Mouse (Mus musculus): Measurements from ENCODE around the gene 9330182L06Rik. TPM values are rescaled to one million over a fixed set of nuclear protein-coding genes. Genes with fewer than 3 reads are reported as not detected.
A peak's percentile ranks its signal among the peaks of the same experiment; 100 is the strongest.

Gene 9330182L06Rik
- polyA plus RNA-seq, 1 experiment from 2014 or later, result 2.0 TPM

- H3K9me3 ChIP-seq, result no peaks in the 10 kb centered on the region
- no peak overlapping the region for H3K27ac ChIP-seq (replicated peaks)
- H3K4me3 ChIP-seq, result no peak overlapping the region
- no peak for DNase-seq (ENCODE audit: low spot score)
- H3K36me3 ChIP-seq (replicated peaks), result no peaks in the 10 kb centered on the region
- no peaks in the 10 kb centered on the region for H3K27me3 ChIP-seq (replicated peaks; ENCODE audit: low read depth, poor library complexity, severe bottlenecking)
- 93% methylated on average over 3 of the region's 3 CpGs for WGBS
- no peaks in the 10 kb centered on the region for H3K4me1 ChIP-seq
These were observed 105.2 kb downstream of the 9330182L06Rik start for GRCm38 (mm10) chr5:9371127-9371526.

DNA sequence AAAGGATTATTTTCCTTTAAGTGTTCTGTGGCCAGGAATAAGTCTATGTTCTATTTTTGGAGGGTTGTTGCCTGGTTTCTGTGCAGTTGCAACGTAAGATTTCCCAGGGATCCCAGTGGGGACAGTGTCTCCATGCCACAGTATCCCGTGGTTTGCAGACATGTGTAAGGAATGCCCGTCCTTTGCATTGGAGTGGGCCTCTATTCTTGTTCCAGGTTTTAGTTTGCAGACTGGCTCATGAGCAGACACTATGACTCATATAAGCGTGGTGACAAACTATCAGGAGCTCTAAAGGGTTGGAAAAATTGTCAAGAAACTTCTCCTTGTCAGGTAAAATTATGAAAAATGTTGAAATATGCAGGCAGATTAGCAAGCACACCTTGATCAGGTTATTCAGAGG, 107.4 kb downstream of the 9330182L06Rik start:
- Histone ChIP-seq H3K9me3 (no peaks in the 10 kb centered on the region), H3K4me3 (no peak overlapping the region), H3K4me1 (no peaks in the 10 kb centered on the region), H3K27me3 (replicated peaks; ENCODE audit: low read depth, poor library complexity, severe bottlenecking) (no peaks in the 10 kb centered on the region), H3K36me3 (replicated peaks) (no peaks in the 10 kb centered on the region), H3K27ac (replicated peaks) (no peak overlapping the region)
- WGBS, result 85% methylated on average over 4 of the region's 4 CpGs
- DNase-seq (ENCODE audit: low spot score), result no peak

DNA sequence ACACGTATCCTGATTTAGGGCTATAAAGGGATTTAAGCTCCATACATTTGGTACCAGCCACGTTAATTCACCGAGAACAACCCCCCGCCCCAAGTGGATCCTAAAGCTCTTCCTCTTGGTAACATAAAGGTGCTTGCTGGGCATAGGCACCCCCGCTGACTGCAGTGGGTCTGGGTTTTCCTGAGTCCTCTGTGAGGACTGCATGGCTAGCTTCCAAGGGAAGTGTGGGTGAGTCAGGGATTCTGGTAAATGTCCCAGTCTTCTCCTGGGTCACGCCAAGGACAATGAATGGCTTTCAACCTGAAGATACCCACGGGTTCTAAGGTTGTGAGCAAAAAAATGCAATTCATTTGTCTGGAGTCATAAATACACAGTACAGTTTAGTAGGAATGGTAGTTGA, 124.0 kb downstream of the 9330182L06Rik start:
- Histone ChIP-seq H3K4me1 (no peaks in the 10 kb centered on the region), H3K27me3 (replicated peaks; ENCODE audit: low read depth, poor library complexity, severe bottlenecking) (no peaks in the 10 kb centered on the region), H3K9me3 (no peaks in the 10 kb centered on the region), H3K27ac (replicated peaks) (no peak overlapping the region), H3K36me3 (replicated peaks) (no peaks in the 10 kb centered on the region), H3K4me3 (no peak overlapping the region)
- 86% methylated on average over 7 of the region's 7 CpGs for WGBS
- no peak for DNase-seq (ENCODE audit: low spot score)

DNA sequence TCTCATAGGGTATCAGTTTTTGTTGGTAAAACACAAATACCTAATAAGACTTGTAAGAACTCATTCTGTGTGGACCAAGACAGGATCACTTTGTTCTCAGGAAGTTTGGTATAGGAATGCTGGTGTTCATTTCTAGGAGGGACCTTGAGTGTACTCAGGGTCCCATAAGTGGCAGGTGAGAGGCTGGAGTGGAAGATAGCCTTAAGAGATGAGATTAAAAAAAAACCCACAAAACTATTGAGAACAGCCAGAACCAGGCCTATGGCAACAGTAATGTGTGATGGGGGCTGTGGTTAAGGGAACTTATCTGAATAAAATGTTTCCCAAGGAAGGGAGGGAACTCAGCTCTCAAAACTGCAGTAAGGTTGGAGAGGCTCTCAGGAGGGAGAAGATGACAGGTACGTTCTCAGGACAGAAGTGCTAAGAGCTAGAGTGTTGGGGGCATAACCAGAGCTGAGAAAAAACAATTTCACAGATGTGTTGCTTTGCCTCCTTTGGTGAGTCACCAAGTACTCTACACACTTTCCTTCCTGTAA, 126.0 kb downstream of the 9330182L06Rik start:
- Histone ChIP-seq H3K4me1 (no peaks in the 10 kb centered on the region), H3K36me3 (replicated peaks) (no peaks in the 10 kb centered on the region), H3K9me3 (no peaks in the 10 kb centered on the region), H3K27ac (replicated peaks) (no peak overlapping the region), H3K4me3 (no peak overlapping the region), H3K27me3 (replicated peaks; ENCODE audit: low read depth, poor library complexity, severe bottlenecking) (no peaks in the 10 kb centered on the region)
- DNase-seq (ENCODE audit: low spot score), result no peak
- 81% methylated on average over 1 of the region's 1 CpGs for WGBS

DNA sequence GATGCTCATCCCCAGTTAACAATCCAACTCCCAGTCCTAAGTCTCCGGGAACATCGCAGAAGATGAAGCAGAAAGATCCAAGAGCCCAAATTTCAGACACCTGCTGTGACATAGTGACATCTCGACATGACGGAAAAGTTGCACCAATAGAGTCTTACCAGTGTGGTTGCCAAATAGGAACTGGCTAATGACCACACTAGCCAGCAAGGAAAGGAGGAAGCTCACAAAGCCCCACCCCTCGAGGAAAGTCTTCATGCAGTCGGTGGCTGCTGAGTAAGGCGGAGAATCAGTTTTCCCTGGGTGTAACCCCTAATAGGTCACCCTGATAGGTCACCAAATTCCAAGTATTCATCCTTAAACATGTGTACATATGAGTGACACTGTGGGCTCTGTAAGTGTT, 151.2 kb downstream of the 9330182L06Rik start:
- no peak for DNase-seq (ENCODE audit: low spot score)
- Histone ChIP-seq H3K36me3 (replicated peaks) (no peaks in the 10 kb centered on the region), H3K9me3 (no peaks in the 10 kb centered on the region), H3K4me3 (no peak overlapping the region), H3K4me1 (no peaks in the 10 kb centered on the region), H3K27ac (replicated peaks) (no peak overlapping the region), H3K27me3 (replicated peaks; ENCODE audit: low read depth, poor library complexity, severe bottlenecking) (no peaks in the 10 kb centered on the region)
- WGBS, result 89% methylated on average over 7 of the region's 7 CpGs

- Histone ChIP-seq H3K27ac (replicated peaks) (no peak overlapping the region), H3K4me3 (no peak overlapping the region), H3K4me1 (no peaks in the 10 kb centered on the region), H3K36me3 (replicated peaks) (no peaks in the 10 kb centered on the region), H3K27me3 (replicated peaks; ENCODE audit: low read depth, poor library complexity, severe bottlenecking) (no peaks in the 10 kb centered on the region), H3K9me3 (no peaks in the 10 kb centered on the region)
- no peak for DNase-seq (ENCODE audit: low spot score)
- WGBS, result 92% methylated on average over 9 of the region's 9 CpGs
These were observed 151.9 kb downstream of the 9330182L06Rik start for GRCm38 (mm10) chr5:9417802-9418201.

- Histone ChIP-seq H3K36me3 (replicated peaks) (no peaks in the 10 kb centered on the region), H3K27me3 (replicated peaks; ENCODE audit: low read depth, poor library complexity, severe bottlenecking) (no peaks in the 10 kb centered on the region), H3K9me3 (no peaks in the 10 kb centered on the region), H3K27ac (replicated peaks) (no peak overlapping the region), H3K4me1 (no peaks in the 10 kb centered on the region), H3K4me3 (no peak overlapping the region)
- WGBS, result 57% methylated on average over 1 of the region's 1 CpGs
- DNase-seq (ENCODE audit: low spot score), result peak; percentile 16
These were observed 154.0 kb downstream of the 9330182L06Rik start for GRCm38 (mm10) chr5:9419964-9420363.

- Histone ChIP-seq H3K36me3 (replicated peaks) (no peaks in the 10 kb centered on the region), H3K27me3 (replicated peaks; ENCODE audit: low read depth, poor library complexity, severe bottlenecking) (no peaks in the 10 kb centered on the region), H3K4me3 (no peak overlapping the region), H3K27ac (replicated peaks) (no peak overlapping the region), H3K9me3 (no peaks in the 10 kb centered on the region), H3K4me1 (no peaks in the 10 kb centered on the region)
- no peak for DNase-seq (ENCODE audit: low spot score)
- WGBS, result 71% methylated on average over 2 of the region's 2 CpGs
These were observed 158.5 kb downstream of the 9330182L06Rik start for GRCm38 (mm10) chr5:9424464-9424863.

DNA sequence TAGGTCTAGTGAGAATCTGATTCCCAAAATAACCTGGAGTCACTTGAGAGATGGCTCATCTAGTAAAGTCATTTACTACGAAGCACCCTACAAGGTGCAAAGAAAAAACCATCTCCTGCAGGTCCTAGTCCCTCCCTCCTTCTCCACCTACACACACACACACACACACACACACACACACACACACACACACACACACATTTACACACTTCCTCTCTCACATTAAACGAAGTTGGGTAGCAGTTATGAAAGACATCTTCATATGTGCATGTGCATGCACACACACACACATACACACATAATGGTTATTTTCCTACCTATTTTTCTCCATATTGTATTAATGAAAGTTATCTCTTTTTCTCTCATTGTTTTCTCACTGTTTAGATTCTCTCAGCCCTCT, 161.2 kb downstream of the 9330182L06Rik start:
- DNase-seq (ENCODE audit: low spot score), result no peak
- H3K36me3 ChIP-seq (replicated peaks), result no peaks in the 10 kb centered on the region
- 70% methylated on average over 2 of the region's 2 CpGs for WGBS
- no peak overlapping the region for H3K4me3 ChIP-seq
- no peak overlapping the region for H3K27ac ChIP-seq (replicated peaks)
- H3K27me3 ChIP-seq (replicated peaks; ENCODE audit: low read depth, poor library complexity, severe bottlenecking), result no peaks in the 10 kb centered on the region
- no peaks in the 10 kb centered on the region for H3K4me1 ChIP-seq
- no peaks in the 10 kb centered on the region for H3K9me3 ChIP-seq

DNA sequence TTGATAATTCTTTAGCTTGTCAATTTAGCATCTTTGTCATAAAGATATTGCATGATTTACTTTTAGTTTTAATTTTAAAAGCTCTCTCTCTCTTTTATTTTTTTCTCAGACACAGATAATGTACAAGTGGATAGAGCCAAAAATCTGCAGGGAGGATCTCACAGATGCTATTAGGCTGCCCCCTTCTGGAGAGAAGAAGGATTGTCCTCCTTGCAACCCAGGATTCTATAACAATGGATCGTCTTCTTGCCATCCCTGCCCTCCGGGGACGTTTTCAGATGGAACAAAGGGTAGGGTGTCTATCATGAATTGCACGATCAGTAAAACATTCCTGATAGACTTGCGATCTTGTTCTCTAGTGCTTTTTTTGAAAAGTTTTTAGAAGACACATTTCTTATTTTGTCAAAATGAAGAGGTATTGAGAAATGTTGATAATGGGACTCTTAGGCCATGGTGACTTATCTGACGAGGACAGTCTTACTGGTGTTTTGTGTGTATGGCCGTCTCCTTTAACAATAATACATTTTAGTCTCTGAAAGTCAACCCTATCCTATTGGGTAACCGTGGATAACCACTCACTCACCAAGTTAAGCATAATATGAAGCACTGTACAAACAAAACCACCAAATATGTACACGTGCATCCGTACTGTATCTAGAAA, 161.8 kb downstream of the 9330182L06Rik start:
- WGBS, result 46% methylated on average over 10 of the region's 10 CpGs
- no peaks in the 10 kb centered on the region for H3K9me3 ChIP-seq
- peak; percentile 13 for DNase-seq (ENCODE audit: low spot score)
- no peaks in the 10 kb centered on the region for H3K36me3 ChIP-seq (replicated peaks)
- no peak overlapping the region for H3K4me3 ChIP-seq
- no peaks in the 10 kb centered on the region for H3K4me1 ChIP-seq
- no peaks in the 10 kb centered on the region for H3K27me3 ChIP-seq (replicated peaks; ENCODE audit: low read depth, poor library complexity, severe bottlenecking)
- no peak overlapping the region for H3K27ac ChIP-seq (replicated peaks)

GRCm38 (mm10) chr5:9428728-9429127, 162.8 kb downstream of the 9330182L06Rik start:
- H3K27me3 ChIP-seq (replicated peaks; ENCODE audit: low read depth, poor library complexity, severe bottlenecking), result no peaks in the 10 kb centered on the region
- no peaks in the 10 kb centered on the region for H3K4me1 ChIP-seq
- no peaks in the 10 kb centered on the region for H3K36me3 ChIP-seq (replicated peaks)
- DNase-seq (ENCODE audit: low spot score), result no peak
- no peaks in the 10 kb centered on the region for H3K9me3 ChIP-seq
- H3K4me3 ChIP-seq, result no peak overlapping the region
- WGBS, result 66% methylated on average over 3 of the region's 3 CpGs
- H3K27ac ChIP-seq (replicated peaks), result no peak overlapping the region

GRCm38 (mm10) chr5:9446146-9446545, 180.2 kb downstream of the 9330182L06Rik start:
- peak; percentile 54 for DNase-seq (ENCODE audit: low spot score)
- Histone ChIP-seq H3K36me3 (replicated peaks) (no peaks in the 10 kb centered on the region), H3K27ac (replicated peaks) (no peak overlapping the region), H3K4me3 (no peak overlapping the region), H3K4me1 (no peaks in the 10 kb centered on the region), H3K27me3 (replicated peaks; ENCODE audit: low read depth, poor library complexity, severe bottlenecking) (no peaks in the 10 kb centered on the region), H3K9me3 (no peaks in the 10 kb centered on the region)
- 14% methylated on average over 1 of the region's 1 CpGs for WGBS

GRCm38 (mm10) chr5:9448931-9449330, 183.0 kb downstream of the 9330182L06Rik start:
- DNase-seq (ENCODE audit: low spot score), result no peak
- WGBS, result 88% methylated on average over 6 of the region's 6 CpGs
- H3K4me1 ChIP-seq, result no peaks in the 10 kb centered on the region
- H3K27ac ChIP-seq (replicated peaks), result no peak overlapping the region
- no peaks in the 10 kb centered on the region for H3K9me3 ChIP-seq
- no peaks in the 10 kb centered on the region for H3K27me3 ChIP-seq (replicated peaks; ENCODE audit: low read depth, poor library complexity, severe bottlenecking)
- H3K4me3 ChIP-seq, result no peak overlapping the region
- no peaks in the 10 kb centered on the region for H3K36me3 ChIP-seq (replicated peaks)
